Mouse (Mus musculus) layer of hippocampus, adult 9-10 months (tissue): ENCODE data around the gene 1700069L16Rik.

Experiments used
- DNase-seq: peaks from one replicate; pipeline ENCODE4 v3.0.0; 2022; ENCODE audit warnings: low spot score

Gene 1700069L16Rik

DNA sequence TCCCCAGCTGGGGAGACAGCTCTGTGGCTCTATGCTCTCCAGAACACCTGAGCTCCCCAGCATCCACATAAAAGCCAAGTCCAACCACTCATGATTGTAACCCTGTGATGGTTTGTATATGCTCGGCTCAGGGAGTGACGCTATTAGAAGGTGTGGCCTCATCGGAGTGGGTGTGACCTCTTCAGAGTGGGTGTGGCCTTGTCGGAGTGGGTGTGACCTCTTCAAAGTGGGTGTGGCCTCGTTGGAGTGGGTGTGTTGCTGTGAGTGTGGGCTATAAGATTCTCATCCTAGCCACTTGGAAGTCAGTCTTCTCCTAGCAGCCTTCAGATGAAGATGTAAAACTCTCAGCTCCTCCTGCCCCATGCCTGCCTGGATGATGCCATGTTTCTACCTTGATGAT, 37.1 kb downstream of the 1700069L16Rik start:
- no peak for DNase-seq

DNA sequence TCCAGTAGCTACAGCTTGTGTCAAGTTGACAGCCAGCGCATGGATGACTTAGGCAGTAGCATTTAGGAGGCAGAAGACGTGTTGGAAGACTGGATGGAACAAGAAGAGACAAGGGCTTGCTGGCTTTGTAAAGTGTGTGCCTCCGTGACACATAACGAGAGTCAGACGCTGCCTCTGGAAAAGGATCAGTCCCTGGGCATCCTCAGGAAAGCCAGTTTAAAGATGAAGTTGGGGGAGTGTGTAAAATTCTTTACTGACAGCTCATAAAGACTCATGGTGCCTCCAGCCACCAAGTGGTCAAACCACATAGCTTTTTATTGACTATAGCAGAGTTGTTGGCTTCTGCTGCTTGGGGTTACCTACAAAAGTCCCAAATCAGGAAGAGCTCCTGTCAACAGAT, 39.1 kb downstream of the 1700069L16Rik start:
- DNase-seq: no peak

DNA sequence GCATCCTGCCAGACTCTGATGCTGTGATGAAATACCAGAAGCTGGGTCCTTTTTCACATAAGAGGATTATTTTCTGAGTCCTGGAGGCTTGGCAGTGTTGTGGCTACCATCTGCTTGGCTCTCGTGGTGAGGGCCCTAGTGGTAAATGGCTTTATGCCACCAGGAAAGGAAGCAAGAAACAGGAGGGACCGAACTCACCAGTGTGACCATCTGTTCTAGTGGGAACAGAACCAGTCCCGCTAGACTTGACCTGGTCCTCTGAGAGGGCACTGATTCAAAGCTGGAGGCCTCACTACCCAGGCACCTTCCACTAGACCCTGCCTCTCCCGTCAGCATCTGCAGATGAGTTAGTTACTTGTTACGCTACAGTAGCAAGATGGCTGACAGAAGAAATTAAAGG, 41.3 kb downstream of the 1700069L16Rik start:
- no peak for DNase-seq

DNA sequence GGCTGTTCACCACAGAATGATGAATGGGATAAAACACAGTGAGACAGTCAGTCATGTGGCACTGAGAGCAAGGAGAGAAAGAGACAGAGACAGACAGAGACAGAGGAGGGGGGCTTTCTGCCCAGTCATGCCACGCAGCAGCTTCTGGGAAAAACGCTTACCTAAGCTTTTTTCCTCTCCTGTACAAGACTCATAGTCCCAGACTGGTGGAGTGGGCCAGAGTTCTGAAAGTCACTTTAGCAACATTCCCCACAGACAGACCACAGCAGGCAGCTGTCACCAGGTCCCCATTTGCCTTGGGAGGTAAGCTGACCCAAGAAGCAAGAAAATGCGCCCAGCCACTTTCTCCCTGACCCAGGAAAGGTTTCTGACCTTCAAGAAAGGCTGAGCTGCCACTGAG, 42.1 kb downstream of the 1700069L16Rik start:
- no peak for DNase-seq

DNA sequence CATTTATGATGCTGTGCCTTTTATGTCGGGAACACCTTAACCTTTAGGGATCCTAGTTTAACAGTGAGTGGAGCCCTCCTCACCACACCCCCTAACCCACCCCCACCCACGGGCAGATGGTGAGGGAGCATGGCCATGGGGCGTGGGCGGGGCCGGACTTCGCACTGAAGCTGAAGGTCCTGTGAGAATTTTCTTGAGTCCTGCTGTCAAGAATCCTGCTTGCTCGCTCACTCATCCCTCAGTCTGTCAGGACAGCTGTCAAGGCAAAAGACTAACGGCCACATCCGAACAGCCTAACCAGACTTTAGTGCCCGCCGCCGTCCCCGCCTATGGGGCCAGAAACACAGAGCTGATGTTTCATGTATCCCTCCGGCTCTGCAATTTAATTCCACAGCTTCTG, 43.4 kb downstream of the 1700069L16Rik start:
- no peak for DNase-seq

DNA sequence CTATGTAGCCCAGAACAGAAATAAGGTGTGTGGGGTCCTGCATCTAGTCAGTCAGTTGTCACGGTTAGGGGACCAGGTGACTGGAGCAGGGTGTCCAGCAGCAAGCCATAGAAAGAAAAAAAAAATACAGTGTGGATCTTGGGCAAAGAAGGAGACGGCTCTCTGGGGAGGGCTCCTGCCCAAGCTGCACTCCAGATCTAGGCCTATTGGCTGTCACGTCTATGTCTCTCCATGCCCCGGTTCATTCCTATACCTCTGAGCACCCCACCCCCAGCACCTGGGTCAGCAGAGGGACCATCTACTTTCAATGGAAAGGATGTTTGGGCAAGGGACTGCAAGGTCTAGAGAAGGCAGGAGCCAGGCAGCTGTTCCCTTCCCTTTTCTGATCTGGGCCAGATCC, 45.1 kb downstream of the 1700069L16Rik start:
- DNase-seq: no peak

DNA sequence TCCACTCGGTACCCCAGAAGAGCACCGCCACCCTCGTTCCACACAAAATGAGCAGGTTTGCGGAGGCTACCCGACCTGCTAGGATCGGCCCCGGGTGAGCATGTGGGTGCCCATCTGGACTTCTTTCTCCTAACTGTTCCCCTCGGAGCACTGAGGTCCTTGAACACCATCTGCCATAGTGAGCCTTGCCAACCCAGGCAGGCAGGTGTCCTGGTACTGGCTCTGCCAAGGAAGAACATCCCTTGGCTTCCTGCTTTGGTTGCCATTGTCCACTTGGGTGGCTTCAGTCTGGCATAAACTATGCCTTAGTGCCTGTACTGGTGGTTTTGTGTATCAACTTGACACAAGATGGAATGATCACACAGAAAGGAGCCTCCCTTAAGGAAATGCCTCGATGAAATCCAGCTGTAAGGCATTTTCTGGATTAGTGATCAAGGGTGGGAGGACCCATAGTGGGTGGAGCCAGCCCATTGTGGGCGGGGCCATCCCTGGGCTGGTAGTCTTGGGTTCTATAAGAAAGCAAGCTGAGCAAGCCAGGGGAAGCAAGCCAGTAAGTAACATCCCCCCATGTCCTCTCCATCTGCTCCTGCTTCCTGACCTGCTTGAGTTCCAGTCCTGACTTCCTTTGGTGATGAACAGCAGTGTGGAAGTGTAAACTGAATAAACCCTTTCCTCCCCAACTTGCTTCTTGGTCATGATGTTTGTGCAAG, 45.7 kb downstream of the 1700069L16Rik start:
- no peak for DNase-seq

DNA sequence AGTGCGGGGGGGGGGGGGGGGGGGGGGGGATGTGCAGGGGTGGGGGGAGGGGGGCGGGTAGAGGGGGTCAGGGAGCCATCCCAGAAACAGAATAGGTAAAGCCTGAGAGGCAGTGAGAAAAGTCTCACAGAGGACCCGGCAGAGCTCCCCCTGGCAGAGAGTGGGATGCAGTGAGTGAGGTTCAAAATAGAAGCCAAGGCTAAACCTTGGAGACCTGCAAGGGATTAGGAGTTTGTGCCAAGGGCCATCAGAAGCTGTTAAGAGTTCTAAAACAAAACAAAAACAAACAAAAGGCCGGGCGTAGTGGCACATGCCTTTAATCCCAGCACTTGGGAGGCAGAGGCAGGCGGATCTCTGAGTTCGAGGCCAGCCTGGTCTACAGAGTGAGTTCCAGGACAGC, 47.0 kb downstream of the 1700069L16Rik start:
- no peak for DNase-seq

DNA sequence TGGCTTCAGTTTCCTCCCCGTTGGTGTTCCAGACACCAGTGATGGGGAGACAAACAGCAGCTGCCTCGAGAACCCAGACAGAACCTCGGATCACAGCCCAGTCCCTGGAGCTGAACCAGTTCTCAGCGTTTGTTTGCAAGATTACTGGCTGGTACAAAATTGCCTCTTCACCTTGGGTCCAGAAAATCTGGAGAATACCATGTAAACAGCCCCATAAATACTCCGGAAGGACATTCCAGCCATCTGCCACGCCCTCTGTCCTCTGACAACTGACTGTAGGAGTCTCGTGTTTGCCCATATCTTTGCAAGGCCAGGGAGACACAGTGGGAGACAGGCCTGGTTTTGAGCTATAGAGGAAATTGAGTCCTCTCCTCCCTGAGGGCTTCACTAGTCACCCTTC, 49.7 kb downstream of the 1700069L16Rik start:
- no peak for DNase-seq

DNA sequence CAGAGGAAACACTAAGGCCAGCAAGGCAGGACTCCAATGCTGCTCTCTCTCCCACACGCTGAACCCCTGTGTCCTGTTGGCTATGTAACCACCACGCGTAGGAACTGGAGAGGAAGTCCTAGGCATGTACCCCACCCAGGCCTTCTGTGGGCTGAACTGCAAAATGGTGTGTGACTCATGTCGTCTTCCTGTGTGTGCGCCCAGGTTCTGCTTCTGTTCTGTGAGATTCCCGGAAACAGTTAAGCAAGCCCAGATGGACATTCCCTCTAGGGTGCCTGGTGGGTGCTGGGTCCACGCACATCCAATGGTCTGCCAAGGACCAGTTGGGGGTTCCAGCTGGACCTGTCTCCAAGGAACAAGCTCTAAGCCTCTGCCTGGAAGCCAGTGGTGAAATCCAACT, 52.1 kb downstream of the 1700069L16Rik start:
- no peak for DNase-seq

DNA sequence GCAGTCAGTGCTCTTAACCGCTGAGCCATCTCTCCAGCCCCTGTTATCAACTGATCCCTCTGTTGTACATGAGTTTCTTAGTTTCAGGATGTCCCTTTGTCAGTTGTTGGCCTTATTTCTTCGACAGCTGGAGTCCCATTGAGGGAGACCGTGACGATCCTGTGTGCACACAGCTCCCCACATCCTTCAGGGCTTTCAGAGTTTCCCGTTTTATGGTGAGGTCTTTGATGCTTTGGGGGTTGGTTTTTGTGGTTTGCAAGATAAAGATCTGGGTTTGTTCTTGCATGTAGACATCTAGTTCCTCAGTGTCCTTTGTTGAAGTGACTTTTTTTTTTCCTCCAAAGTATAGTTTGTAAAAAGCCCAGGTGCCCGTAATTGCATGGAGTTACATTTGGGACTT, 54.0 kb downstream of the 1700069L16Rik start:
- no peak for DNase-seq

DNA sequence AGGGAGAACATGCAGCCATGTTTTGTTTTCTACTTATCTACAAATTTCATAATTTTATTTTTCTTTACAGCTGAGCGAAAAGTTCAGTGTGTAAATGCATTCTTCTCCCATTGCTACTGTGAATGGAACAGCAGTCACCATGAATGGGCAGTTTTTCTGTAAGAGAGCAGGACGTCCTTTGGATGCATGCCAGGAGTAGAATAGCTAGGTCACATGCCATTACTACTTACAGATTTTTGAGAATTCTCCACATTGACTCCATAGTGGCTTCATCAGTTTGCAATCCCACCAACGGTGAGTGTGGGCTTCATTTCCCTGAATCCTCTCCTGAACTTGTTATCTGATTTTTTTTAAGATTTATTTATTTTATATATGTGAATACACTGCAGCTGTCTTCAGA, 54.5 kb downstream of the 1700069L16Rik start:
- DNase-seq: no peak

DNA sequence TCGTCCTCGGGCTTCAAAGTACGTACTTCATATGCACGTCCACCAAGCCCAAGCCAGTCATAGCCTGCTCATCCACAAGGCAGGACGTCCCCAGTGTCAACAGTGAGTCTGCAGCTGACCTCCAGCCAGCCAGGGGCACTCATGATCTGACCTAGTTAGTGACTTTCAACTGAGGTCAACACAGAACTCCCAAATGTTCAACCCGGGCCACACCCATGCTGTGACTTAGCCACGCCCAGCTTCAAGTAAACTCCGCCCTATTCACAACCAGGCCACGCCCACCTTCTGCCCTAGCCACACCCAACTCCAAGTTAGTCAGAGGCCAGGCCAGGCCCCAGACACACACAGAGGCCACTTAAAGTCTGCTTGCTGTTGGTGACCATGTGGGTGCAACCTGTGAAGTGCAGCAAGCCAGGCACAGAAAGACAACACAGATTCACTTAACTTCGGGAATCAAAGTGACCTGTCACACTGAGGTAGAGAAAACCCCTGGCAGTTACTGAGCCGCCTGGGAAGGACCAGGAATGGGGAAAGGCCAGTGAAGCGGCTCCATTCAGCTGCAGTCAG, 59.9 kb downstream of the 1700069L16Rik start:
- DNase-seq: no peak

DNA sequence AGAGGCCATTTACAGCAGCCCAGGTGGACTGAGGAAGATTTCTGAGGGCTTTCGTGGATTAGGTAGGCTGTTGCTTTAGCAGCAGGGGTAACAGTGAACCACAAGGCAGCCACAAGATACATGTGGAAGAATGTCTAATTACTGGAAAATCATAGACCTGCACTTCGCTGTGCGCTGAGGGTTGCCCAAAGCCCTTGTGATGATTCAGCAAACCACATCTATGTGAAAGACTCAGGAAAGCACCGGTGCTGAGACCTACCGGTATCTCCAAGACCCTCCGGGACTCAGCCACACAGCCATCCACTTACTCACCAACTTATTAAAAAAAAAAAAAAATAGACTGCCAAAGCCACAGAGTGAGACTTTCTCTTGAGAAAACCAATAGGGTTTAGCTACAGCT, 60.4 kb downstream of the 1700069L16Rik start:
- no peak for DNase-seq

DNA sequence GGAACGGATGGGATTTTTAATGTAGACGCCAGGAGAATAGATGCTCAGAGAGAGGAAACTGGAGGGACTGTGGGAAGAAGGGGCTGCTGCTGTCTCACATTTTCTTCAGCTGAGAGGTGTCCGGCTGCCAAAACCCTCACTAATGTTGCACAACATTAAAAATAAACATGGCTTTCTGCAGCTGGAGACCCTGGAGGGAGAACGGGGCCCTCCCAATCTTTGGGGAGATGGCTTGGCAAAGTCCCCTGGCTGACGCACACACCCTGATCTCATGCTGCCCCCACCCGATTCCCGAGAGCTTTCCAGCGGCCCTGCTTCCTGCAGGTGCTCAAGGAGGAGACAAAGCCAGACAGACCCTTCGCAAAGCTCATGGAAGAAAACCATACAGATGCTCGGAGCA, 63.7 kb downstream of the 1700069L16Rik start:
- DNase-seq: no peak

DNA sequence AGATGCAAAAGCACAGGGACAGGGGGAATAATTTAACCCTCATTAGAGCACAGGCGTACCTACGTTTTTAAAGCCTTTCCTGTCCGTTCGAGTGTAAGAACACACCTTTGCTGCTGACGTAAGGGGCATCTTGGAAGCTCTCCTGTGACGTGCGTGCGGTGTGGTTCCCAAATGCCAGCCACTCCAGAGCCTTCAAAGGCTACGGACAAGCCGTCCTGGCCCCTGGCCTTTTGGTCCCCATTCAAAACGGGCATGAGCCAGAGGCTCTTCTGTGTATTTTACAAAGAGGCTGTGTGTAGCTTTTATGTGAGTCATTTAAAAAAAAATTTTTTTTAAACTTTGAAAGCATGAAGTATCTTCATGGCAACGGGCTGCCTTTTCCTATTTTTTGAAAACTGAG, 69.8 kb downstream of the 1700069L16Rik start:
- no peak for DNase-seq

DNA sequence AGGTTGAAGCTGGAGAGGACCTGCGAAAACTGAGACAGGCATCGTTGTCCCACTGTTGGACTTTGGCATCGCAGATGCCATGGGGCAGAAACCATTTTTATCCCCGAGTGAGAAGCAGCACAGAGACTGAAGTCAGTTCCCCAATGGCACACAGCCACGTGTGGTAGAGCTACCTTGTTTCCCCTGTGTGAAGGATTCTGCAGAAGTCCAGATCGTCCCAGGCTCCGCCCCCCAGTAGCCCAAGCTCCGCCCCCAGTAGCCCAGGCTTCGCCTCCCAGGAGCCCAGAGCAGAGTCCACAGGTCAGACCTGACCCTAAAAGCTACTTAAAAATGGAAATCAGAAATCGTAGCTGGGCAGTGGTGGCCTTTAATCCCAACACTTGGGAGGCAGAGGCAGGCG, 70.4 kb downstream of the 1700069L16Rik start:
- no peak for DNase-seq

DNA sequence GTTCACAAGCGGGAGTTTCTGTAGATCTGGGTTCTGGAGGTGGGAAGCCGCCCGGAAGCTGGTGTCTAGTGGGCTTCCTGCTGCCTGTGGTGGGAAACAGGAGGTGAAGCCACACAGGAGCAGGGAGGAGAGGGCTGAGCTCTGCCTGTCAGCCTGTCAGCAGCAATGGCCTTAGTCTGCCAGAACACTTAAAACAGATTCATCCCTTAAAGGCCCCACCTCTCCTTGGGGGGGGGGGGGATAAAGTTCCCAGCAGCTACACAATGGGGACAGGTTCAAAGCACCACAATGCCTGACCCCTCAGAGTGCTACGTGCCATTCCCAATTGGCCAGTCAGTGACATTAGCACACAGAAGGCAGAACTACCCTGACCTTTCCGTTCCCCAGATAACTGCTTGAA, 72.4 kb downstream of the 1700069L16Rik start:
- DNase-seq: no peak

DNA sequence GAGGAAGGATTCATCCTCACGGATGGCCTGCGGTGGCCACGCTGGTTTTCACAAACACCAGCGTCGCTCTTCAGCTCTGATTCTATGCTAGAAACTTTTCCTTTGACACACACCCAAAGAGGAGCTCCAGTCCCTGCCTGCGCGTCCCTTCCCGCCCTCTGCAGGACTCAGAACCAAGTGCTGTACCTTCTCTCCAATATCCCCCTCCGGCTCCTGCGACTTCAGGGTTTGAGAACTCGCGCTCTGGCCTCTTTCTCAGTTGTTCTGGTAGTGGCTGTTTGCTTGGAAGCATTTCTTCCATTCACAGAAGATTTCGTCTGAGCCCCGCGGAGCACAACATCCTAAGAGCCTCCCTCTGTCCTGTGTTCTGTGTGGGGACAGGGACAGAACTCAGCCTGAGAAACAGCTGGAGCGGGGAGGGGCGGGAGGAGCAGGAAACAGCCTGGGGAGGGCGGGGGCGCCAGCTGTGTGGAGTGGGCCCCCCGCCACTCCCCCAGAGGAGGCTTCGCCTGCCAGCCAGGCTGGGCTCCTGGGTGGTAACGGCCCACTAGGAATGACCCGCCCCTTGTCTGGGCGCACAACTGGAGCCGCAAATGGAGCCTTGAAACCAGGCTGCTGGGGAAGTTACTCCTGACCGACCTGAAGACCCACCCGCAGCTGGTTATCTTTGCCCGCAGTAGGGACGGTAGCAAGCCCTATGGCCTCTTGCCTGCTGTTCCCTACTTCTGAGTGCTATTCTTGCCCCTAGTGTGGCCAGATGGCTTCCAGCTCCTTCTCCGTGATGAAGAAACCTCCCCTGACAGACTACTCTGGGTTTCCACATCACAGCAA, 74.3 kb downstream of the 1700069L16Rik start, which contains the start of gene Cmklr1:
Gene Cmklr1, minus strand, starts transcription at position 392 of the 831 bp plus-strand sequence.
- no peak for DNase-seq

DNA sequence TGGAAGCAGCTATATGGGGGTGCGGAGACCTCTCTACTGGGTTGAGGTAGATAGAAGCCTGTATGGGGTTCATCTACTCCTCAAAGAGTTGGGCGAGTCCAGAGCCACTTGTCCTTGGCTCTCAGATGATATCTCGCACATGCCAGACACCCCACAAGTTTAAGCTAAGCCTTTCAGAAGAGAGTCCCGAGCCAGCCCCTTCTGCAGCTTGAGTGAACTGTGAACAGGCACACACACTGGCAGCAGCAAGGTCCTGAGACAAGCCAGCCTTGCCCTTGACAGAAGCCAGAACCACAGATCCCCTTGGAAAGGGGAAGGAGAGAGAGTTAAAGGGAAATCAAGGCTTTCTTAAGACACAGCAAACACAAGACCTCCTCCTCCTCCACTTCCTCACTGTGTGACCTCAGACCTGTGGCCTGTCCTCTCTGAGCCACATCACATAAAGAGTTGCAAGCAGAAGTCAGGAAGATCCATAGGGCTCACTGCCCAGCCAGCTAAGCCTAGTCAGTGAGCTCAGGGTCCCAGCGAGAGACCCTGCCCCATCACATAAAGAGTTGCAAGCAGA, 75.8 kb downstream of the 1700069L16Rik start:
- DNase-seq: no peak

DNA sequence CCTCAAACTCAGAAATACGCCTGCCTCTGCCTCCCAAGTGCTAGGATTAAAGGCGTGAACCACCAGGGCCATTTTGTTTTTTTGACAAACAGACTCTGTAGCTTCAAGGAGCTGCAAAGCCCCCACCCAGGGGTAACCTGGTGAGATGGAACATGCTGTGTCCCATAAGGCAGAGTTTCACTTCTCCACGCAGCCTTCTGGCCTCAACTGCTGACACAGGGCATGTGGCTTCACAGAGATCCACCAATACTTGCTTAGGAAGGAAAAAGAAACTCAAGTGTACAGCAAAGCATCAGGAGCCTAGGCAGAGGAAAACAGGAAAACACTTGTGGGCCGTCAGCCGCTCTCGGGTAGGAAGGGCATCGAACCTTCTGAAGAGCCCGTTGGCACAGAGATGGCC, 77.4 kb downstream of the 1700069L16Rik start:
- no peak for DNase-seq

DNA sequence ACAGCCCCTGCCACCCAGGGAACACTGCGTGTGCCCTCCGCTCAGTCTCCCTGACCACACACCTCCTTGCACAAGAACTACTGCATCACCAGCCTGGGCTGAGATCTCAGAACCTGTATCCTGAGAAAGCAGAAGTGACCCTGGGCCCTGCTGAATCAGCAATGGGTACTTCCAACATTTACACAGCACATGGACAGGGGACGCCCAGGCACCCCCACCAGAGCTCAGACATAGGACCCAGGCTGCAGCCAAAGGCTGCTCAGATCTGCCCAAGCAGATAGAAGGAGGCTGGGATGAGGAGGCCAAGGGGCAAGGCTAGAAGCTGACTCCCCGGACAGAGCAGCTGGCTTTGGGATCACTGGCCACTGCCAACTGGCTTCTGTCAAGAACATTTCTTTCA, 80.1 kb downstream of the 1700069L16Rik start:
- DNase-seq: no peak
